Mouse (Mus musculus) urinary bladder, postnatal 25 days (tissue): ENCODE results near the gene Iqca.

Experiments used
- DNase-seq: peaks from one replicate; pipeline ENCODE4 v3.0.0; 2022; ENCODE audit warnings: low spot score

The Iqca gene

DNA sequence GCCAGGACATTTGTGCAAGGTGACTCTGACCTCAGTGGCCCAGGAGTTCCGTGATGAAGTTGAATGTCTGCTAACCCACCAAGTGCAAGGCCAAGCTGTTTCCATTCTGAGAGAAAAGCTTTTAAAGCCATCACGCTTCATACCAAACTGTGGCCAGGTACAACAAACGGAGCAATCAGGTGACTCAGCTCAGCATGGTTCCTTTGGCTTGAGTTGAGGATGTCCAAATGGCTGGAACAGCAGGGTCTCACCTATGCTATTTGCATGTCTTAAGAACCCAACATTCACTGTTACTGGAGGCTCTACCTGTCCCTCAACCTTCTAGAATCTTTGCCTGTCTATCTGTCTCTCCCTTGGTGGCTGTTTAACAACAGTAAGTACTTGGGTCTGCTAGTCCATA lies 93.1 kb downstream of the Iqca start:
- DNase-seq: no peak

DNA sequence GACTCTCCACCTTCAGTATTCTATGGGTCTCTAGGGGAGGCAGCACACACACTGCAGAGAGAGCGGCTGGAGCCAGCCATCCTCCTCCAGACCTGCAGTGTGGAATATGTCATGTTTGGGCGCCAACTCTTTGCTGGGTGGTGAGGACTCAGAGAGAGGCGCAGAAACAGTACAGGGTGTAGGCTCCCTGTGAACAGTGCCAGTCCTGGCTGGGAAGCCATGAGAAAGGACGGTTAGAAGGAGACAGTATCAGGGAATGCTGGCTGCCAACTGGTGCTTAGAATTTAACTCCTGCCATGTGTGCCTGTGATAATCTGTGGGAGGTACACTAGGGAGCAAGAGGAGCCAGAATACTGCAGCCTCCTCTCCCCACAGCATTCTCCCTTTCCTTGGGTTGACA lies 98.2 kb downstream of the Iqca start:
- no peak for DNase-seq

DNA sequence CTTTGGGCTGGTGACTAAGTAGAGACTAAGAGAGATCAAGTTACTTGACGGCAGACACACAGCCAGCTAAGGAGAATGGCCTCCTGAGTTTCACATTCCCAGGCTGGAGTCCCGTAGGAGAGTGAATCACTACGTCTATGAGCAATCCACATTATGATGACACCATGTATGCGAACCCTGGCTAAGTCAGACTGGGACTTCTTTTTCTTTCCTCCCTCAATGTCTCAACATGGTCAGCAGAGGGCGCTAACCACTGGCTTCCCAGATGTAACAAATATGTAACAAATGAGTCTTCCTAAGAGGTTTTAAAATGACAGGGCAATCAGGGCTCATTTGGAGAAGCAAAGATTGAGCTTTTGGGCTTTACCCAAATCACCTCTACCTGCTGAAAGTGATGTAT lies 101.9 kb downstream of the Iqca start:
- DNase-seq: peak; percentile 50

DNA sequence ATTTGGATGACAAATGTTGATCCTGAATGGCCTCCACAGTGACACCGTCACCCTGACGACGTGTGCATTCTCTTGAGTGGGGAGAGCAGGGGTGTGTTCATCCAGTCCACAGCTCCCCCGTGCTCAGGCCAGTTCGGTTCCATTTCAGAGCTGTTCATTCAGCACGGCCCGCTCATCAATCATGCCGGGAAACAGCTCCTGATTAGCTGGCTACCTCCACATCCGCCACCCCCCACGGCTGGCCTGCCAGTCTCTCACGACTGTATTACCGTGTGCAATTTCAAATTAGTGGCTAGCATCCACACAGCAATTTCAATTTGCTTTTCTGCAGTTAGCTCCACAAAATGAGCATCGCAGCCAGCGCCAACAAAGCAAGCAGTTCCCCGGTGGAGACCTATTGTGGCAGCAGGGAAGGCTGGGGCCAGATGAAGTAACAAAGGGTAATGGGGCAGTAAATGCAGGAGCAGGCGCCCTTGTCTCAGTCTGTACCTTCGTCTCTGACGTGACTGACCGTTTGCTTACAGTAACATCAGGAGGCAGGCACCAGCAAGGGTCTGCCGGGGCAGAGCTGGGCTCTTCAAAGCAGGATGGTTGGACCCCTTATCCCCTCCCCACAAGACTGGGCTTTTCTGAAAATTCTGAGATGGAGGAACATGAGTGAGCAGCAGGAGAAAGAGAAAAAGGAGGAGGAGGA lies 103.0 kb downstream of the Iqca start:
- no peak for DNase-seq

DNA sequence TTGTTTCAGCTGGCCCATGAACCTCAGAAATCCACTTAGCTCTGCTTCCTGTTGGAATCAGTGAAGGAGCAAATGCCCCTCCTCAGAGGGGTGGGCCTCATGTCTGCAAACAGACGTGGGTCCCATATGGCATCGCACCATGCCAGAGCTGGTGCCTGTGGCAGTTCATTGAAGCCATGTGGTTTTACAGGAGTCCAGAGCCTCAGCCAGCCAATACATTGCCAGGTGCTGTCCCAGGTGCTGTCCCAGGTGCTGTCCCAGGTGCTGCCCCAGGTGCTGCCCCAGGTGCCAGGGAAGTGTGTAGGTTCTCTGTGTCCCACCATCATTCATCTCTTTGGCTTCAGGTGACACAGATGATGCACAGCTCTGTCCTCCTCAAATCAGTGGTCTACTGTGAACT lies 124.9 kb downstream of the Iqca start:
- DNase-seq: no peak

DNA sequence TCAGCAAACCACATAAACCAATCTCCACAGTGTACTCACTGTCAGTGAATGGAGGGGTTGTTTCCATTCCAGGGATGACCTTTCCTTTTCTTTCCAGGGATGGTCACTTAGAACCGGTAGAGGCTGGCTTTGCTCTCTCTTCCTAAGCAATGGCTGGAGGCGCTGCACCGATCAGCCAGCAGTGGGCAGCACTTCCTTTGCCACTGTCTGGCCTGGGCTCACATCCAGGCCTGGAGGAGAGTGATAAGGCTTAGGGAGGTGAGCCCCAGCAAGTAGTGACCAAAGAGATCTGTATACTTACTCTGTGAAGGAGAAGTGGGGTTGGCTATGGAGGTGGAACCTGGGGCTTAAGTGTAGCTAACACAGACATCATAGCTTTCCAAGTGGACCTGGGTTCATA lies 126.3 kb downstream of the Iqca start:
- no peak for DNase-seq

DNA sequence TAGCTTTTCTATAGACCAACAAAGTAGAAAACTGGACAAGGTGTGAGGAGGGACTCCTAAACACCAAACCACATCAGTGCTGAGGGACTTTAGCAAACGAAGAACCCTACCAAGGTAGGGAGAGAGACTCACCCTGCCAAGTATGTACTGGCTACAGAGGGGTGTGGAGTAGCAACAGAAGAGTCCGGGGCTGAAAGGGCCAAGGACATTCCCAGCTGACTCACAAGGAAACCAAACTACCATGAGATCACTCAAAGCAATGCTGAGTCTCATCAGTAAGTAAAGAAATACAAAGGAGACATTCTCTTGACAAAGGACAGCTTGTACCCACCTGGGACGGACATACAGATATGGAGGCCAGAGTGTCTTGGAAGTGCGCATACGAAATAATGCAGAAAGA lies 132.9 kb downstream of the Iqca start:
- no peak for DNase-seq

DNA sequence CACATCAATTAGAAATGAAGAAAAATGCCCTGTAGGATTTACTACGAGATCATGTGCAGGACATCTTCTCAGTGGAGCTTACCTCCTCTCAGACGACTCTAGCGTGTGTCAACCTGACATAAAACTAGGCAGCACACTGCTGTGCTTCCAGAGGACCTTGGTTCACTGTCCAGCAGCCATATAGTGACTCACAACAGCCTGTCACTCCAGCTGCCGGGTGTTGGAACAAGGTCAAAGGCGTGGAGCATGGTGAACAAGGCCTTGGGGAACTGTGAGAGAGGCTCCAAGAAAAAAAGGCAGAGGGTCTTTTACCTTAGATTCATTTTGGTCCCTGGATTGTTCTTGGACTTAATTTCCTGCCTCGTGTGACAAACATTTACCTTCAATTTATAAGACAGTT lies 135.1 kb downstream of the Iqca start:
- DNase-seq: no peak

DNA sequence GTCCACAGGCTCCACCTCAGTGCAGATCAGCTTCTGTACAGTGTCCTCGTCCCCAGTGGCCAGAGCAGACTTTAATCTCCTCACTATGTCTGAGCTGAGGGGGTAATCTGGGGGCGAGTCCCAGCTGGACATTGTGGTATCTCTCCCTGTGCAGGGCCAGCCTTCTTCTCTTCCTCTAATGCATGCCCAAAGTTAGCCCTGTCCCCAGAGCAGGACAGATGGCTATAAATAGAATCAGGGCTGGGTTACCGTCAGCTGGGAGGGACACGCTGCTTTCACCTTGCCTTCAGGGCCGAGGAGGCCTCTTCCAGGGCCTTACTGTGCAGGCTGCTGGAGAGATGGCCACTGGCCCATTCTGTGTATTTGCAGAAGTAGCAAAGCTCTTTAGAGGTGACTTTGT lies 138.8 kb downstream of the Iqca start, which contains the start of gene Asb18:
TSS of gene Asb18 (minus strand) at position 221 of the 400 bp plus-strand sequence.
- no peak for DNase-seq

DNA sequence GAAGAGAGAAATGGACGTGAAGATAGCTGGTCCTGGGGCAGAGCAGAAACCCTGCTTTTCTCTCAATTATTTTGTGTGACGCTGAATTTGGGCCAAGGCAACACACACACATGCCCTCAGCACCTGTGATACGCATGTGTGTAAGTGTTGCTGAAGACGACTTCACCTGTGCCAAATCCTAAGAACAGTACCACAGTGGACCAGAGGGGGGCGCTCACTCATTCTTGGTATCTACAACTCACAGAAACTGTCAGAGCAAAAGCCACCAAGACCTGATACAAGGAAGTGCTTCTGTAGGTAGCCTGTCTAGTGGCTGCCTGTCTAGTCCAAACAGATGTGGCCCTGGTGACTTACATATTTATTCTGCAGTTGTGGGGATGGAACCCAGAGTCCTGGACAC lies 139.9 kb downstream of the Iqca start:
- DNase-seq: no peak

DNA sequence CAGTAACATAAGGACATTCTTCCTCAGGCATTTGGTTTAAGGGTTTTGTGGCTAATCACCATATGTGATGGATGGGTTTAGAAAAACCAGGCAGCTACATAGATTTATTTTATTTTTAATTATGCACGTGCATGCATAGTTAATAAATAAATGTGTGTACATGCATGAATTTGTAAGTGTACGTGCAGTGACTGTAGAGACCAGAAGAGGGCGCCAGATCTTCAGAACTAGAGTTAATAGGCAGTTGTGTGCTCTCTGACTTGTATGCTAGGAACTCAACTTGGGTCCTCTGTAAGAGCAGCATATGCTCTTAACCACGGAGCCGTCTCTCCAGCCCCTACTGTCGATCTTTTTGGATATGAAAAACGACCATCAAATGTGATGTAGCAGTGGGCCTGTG lies 140.4 kb downstream of the Iqca start:
- DNase-seq: no peak

DNA sequence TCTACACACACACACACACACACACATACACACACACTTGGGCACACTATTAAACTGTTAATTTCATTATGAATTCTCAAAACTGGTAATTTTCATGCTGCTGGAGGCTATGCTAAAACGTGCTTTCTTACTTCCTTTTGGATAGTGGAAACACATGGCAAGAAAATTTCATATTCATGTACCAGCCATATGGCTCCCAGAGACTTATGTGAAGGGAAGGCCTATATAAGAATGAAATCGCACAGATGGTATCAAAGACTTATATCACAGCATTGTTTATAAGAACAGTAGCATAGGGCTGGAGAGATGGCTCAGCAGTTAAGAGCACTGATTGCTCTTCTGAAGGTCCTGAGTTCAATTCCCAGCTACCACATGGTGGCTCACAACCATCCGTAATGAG lies 141.0 kb downstream of the Iqca start:
- no peak for DNase-seq

DNA sequence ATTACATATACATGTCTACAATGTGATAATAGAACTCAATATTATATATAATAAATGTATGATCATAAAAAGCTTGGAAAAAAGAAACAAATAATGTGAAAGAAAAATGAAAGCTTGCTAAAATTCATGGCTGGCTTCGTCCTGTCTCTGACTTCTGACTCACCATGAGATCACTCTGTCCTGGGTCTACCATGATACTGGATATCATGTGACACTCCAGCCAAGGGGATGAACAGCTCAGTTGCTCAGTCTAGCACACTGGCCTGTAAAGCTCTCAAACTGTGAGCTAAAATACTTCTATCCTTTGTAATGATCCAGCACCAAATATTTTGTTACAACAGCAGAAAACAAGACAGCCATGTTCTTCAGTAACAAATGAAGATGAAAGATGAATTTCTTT lies 143.1 kb downstream of the Iqca start:
- no peak for DNase-seq

DNA sequence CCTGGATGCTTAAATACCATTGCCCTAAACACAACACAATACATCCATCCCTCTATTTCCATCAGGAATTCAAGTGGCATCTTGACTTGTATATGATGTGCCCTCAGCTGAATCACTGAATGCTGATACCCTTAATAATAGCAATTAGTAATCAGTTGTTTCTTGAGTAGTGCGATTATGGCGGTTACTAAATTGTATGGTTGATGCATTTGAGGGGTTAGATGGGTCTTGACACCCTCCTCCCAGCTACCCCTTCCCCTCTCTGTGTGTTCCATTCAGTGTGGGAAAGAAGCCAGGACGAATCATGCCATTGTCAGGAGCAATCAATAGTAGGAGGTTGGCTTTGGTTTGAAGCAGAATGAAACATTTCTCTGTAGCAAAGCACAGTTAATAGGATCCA lies 144.0 kb downstream of the Iqca start:
- DNase-seq: no peak

DNA sequence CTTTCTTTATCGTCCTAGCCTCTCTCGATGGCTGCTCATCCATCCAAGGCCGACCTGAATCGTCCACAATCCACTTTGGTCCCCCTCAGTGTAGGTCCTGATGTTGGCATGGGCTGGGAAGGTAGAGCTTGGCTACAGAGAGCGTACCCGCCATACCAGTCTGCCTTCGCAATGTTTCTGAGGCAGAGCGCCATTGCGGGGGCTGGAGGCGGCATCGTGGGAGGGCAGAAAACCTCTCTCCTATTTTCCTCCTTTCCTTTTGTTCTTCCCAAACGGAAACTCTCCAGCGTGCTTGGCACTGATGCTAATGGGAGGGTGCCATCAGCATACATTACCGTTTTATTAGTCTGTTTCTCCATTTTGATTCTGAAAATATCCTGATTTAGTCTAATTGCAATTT lies 146.5 kb downstream of the Iqca start:
- no peak for DNase-seq

DNA sequence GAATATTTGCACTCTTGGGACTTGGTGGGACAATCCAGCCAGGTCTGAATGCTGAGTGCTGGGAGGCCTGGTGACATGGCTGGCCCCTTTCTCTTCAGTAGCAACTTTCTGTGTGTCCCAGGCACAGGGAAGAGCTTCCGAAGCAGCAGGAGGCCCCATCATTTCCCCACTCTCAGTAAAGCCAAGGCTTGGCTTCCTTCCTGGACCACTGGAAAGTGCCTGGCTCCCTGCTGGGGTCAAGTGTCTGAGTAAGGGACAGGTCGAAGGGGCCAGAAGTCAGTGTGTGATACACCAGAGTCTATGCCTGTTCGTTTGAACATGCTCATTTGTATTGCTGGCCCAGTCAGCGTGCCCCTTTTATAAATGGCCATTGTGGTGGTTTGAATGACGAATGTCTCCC lies 152.2 kb downstream of the Iqca start:
- no peak for DNase-seq

DNA sequence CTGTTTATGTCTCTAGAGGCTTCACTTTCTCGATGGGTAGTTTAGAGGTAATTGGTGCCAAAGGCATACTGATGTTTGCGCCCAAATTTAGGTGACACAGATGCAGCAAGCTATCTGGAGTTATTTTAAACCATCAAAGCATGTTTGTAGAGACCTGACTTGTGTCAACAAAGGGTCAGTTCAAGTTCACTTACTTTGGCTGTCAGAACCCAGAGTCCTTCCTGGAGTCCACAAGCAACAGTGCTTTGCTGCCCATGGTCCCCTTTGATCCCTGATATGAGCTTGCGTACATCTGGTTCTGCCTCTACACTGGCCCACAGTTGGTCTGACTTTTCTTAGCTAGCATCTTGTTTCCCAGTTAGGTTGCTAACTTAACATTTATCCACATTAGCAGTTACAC lies 153.3 kb downstream of the Iqca start:
- DNase-seq: no peak

DNA sequence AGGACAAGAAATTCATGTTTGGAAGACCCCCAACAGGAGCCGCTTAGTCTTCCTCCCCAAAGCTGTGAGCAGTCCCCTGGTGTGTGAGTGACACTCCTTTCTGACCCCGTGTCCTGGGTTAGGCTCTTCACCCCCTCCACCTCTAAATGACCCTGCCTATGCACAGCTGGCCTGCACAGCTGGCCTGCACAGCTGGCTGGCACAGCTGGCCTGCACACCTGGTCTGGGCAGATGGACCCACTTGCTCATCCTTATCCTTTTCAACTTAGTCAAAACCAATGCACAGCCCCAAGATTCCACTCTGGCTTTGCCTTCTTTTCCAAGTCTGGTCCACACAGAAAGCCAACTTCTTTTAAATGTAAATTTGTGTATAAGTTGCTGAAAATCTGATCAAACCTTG lies 154.5 kb downstream of the Iqca start:
- no peak for DNase-seq

DNA sequence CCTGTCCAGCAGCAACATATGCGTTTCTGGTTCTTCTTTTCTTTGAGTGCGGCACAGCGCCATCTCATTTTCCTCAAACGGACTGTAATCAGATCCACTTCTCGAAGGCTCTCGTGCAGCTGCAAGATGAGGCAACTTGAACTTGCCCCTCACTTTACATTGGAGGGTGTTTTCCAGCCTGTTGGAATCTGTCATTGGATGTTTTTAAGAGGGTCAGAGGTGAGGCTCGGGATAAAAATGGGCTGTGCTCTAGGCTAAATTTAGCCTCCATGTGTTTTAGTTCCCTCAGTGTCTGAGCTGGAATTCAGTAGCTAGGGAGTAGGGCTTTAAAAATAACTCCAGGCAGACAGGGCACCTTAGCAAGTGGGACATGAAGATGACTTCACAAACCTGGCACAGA lies 155.1 kb downstream of the Iqca start:
- no peak for DNase-seq

DNA sequence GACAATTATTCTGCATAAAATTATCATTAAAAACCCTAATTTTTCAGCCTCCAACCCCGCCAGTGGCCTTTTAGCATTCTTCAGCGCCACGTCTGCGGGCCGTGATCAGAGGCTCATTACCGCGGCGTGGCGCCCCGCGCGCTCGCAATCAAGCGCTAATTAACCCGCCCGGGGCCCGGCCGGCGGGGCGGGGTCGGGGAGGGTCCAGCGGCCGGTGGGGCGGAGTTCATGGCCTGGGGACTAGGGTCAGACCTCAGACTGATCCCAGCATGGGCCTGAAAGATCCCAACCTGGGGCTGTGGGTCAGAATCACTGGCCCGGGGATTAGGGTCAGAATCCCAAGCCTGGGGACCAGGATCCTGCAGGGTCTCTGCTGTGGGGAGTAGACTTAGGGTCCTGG lies 160.9 kb downstream of the Iqca start:
- no peak for DNase-seq
